Mouse (Mus musculus): ENCODE data around the gene Ddx23.
A peak's percentile ranks its signal among the peaks of the same experiment; 100 is the strongest.

Gene Ddx23

DNA sequence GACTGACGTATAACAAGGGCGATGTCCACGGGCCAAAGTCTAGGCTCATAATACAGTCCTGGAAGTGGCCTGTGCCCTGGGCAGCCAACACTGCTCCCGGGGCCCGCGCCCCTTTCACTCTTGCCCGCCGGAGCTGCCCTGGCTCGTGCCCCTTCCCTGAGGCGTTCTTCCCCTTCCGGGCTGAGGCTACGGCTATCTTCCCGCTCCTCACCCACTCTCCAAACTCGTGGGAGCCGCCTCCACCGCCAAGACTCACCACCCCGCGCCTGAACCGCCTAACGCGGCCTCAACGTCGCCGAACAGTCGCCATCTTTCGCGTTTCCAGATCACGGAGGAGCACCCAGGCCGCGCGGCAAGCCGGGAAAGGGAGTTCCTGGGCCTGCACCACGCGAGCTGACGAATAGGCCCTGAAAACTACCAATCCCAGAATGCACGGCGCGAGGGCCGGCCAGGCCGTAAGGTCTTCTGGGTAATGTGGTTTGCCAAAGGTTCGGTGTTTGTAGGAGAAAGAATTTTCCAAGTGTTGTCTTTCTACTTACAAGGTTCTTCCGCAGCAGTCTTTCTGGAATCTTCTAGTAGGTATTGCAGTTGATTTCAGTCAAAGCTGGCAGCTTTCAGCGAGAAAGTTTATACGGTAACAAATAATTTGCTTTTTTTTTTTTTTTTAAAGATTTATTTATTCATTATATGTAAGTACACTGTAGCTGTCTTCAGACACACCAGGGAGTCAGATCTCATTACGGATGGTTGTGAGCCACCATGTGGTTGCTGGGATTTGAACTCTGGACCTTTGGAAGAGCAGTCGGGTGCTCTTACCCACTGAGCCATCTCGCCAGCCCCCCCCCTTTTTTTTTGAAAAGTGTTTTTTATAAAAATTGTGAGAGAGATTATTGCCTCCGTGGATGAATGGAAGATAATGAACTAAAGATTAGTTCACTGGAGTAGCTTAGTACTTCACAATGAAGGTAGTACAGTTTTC, at the start of gene Ddx23:
Ddx23 (minus strand) TSS at position 328 of the 979 bp plus-strand sequence.
- peak; percentile 97 for DNase-seq (ENCODE audit: extremely low read depth, low read depth)

DNA sequence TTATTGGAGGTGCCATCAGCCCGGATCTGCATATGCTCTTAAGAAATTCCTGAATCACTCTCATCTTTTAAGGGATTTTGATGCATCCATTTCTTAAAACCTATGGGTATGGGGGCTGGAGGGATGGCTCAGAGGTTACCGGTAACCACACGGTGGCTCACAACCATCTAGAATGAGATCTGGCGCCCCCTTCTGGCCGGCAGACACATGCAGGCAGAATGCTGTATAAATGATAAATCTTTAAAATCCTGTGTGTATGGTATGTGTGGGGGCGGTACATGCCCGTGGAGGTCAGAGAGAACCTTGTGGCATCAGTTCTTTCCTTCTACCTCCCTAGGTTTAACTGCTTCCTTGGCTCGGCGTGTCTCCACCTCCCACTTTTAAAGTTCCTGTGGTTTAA, 47.7 kb upstream of the Ddx23 start:
- no peak for DNase-seq (ENCODE audit: extremely low read depth, low read depth)

GRCm38 (mm10) chr15:98707766-98708372, 45.2 kb upstream of the Ddx23 start, which contains the start of gene Ccdc65:
Gene Ccdc65 (plus strand): TSS chr15:98708207.
- DNase-seq (ENCODE audit: extremely low read depth, low read depth): peak; percentile 92

DNA sequence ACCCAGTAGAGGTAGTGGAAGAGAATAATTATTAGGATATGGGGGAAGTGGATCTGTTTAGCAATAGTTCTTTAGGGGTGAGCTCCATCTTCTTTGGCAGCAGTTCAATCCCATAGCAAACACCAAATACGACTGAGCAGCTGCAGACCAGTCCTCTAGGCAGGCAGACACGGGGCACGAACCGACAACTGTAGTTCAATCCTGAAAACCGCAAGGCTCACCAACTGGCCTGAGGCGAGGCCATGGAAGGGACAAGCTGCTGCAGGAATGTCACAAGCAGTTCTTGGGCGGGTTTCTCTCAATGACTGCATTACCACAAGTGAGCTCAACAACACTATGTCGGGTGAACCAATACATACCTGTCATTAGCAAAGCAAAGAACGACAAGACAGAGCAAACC, 41.6 kb upstream of the Ddx23 start:
- no peak for DNase-seq (ENCODE audit: extremely low read depth, low read depth)

DNA sequence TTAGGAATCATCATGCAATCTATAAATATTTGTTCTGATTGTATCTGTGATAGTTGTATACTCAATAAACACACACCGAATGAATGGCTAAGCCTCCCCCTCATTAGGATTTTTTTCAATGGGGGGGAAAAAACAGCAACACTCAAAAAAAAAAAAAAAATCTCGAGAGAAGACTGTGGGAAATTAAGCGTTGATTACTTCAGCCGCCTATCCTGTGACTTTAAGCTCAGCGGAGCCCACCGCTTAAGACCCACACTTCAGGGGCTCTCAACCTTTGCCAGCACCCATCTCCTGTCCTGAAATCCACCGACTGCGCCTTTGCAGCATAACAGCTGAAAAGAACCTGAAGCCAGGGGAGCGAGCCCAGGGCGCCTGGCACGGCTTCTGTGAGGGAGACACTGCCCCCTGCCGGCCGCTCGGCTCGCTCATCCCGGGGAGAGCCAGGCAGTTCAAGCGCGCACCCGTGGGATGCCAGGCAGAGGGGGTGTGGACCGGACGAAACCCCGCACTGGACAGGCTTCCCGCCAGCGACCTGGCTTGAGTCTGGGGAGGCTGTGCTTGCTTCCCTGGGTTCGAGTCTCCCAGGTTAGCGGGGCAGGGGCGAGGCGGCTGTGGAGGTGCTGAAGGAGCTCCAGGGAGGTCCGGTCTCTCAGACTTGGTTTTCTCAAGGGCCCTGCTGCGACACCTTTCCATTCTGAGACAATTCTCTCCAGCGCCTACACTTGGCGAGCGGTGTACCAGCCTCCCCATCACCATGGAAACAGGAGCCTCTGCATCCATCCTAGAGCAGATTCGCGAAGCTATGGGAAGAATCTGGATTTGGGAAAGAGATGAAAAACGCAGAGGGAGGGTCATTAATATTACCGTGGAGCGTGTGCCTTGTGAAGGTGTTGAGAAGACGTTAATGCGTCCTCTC, 36.8 kb upstream of the Ddx23 start:
- DNase-seq (ENCODE audit: extremely low read depth, low read depth): no peak

- no peak for DNase-seq (ENCODE audit: extremely low read depth, low read depth)
These were observed 33.5 kb upstream of the Ddx23 start for GRCm38 (mm10) chr15:98696216-98696615.

DNA sequence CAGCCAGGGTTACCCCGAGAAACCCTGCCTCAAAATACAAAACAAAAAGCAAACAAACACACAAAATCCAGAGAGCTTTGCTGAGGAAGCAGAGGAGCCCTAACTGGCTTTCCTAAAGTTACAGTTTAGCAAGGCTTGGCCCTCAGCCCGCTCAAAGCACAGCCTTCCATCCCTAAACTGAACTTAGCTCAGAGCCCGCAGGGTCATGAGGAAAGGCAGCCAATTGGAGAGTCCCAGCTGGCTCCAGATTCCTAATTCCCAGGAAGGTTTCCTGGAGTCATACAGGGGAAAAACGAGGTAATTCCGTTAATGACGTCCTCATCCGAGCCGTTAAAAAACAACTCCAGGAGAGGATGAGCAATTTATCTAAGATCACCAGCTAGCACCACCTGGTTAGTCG, 33.0 kb upstream of the Ddx23 start:
- no peak for DNase-seq (ENCODE audit: extremely low read depth, low read depth)

- no peak for DNase-seq (ENCODE audit: extremely low read depth, low read depth)
These were observed 29.5 kb upstream of the Ddx23 start for GRCm38 (mm10) chr15:98692171-98692715.

DNA sequence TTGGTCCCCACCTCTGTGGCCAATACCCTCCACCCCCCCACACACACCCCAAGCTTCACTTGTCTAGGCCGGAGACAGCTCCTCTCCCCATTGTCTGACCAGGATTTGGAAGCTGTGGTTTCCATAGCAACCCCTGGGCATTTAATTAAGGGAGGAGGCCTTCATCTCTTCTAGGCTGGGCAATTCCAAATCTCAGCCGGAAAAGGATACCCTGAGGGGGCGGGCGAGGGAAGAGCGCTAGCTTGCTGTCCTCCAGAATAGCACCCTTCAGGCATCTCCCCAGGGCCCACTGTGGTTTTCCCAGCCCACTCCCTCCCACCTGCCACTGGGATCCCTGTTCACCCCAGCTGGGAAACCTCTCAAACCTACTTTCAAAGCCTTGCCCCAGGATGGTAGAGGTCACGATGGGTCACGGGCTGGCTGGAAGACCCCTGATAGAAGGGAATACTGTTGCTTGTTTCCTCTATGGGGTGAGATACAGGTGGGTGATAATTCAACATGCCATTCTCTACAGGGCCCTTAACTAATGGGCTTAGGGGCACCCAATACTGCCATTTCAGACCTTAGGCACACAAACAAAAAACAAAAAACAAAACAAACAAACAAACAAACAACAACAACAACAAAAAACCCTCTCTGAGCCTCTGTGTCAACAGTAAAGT, 28.9 kb upstream of the Ddx23 start:
- no peak for DNase-seq (ENCODE audit: extremely low read depth, low read depth)

GRCm38 (mm10) chr15:98689682-98690081, 27.0 kb upstream of the Ddx23 start:
- DNase-seq (ENCODE audit: extremely low read depth, low read depth): no peak

DNA sequence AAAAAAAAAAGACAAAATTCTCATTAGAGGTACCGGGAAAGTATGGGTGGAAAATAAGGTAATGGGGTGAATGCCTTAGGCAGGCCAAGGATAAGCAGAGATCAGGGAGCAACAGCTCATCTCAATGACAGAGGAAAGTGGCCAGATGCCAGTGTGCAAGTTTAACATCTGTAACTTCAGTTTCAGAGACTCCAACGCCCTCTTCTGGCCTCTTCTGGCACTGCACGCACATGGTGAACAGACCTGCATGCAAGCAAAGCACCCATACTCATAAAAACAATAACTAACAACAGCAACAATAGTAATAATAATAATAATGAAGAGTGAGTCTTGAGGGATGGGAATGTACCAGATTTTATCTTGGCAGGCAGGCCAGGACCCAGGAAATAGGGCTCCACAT, 23.2 kb upstream of the Ddx23 start:
- no peak for DNase-seq (ENCODE audit: extremely low read depth, low read depth)

GRCm38 (mm10) chr15:98683746-98684145, 21.1 kb upstream of the Ddx23 start:
- DNase-seq (ENCODE audit: extremely low read depth, low read depth): no peak

- DNase-seq (ENCODE audit: extremely low read depth, low read depth): no peak
These were observed 20.5 kb upstream of the Ddx23 start for GRCm38 (mm10) chr15:98683177-98683576.

DNA sequence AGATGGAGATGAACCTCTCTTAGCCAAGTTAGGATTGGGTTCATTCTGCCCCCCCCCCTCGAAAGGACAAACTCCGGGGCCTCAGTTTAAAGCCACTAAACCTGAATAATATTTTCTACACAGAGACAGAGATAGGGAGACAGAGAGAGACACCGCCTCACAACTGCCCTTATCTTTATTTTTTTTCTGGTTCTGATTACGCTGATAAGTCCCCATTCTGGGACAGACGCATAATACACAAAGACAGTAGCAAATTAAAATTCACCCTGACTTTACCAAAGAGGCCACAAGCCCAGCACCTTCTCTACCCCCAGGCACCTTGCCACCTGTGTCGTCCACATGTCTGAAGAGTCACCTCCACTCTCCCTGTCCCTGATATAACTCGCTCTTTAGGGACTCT, 18.9 kb upstream of the Ddx23 start:
- no peak for DNase-seq (ENCODE audit: extremely low read depth, low read depth)

- no peak for DNase-seq (ENCODE audit: extremely low read depth, low read depth)
These were observed 18.0 kb upstream of the Ddx23 start for GRCm38 (mm10) chr15:98680660-98681059.

DNA sequence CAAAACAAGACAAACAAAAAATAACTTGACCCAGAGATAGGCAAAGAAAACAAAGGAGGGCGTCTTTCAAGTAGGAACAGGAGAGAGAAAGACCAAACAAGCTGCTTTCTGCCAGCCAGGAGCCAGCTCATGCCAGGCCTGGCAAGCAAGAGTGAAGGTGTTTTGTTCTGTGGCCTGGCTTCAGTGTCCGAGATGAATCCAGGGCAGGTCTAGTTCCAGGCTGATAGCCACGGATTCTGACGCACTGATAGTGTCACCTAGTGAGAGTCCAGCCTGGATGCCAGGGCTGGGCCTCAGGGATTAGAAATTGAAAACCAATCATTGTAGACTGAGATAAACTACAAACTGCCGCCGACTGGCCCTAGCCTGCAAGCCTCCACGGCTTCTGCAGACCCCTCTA, 15.3 kb upstream of the Ddx23 start:
- DNase-seq (ENCODE audit: extremely low read depth, low read depth): no peak

- DNase-seq (ENCODE audit: extremely low read depth, low read depth): peak; percentile 97
These were observed 14.4 kb upstream of the Ddx23 start, which contains the start of gene Rnd1 for GRCm38 (mm10) chr15:98676940-98677728. Gene Rnd1 (minus strand): TSS chr15:98677461.

DNA sequence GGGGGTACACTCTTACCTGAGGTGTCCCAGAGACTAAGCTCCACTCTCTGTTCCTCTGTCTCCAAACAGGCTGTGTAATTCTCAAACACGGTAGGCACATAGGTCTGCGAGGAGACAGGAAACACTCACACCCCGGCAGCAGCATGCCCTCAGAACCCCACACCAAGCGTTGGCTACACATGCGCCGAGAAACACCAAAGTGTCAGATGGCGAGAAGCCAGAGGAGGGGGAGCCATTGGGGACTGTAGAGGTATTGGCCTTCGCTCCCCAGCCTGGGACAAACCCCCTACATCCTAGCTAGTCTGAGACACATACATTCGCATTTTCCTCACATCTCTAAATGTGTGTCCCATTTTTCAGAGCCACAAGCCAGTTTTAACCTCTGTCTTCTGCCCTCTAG, 13.8 kb upstream of the Ddx23 start:
- DNase-seq (ENCODE audit: extremely low read depth, low read depth): no peak

GRCm38 (mm10) chr15:98675634-98676250, 13.0 kb upstream of the Ddx23 start:
- no peak for DNase-seq (ENCODE audit: extremely low read depth, low read depth)
